Mouse (Mus musculus): ENCODE measurements around the gene Gpsm3.

Gpsm3 gene

GRCm38 (mm10) chr17:34627943-34628643 is 38.5 kb downstream of the Gpsm3 start, which contains the start of gene Ppt2:
Ppt2 (minus strand) TSS chr17:34628510.
- ChIA-PET CTCF (interaction anchor here in 3 of 4 experiments (0.6 to 1.9 kb wide), 3 partner anchors 9 to 188 kb away, joined by 3 to 7 read pairs (median 6); no protein-coding TSS in a partner anchor), POLR2A (interaction anchor here in 3 of 4 experiments (0.6 to 3.1 kb wide), 7 partner anchors 16 to 325 kb away, joined by 3 to 11 read pairs (median 7); partner anchors contain the start of genes Fkbpl (in 2 of the 3), Agpat1 (in 1 of the 3), Atf6b (in 1 of the 3) and Rnf5 (in 1 of the 3))

- CTCF ChIA-PET: no interaction called here
Observed at GRCm38 (mm10) chr17:34628644-34628967, 39.0 kb downstream of the Gpsm3 start.

GRCm38 (mm10) chr17:34629221-34629751 is 39.7 kb downstream of the Gpsm3 start, which contains the start of gene Prrt1:
Prrt1 (plus strand) TSS chr17:34629533.
- POLR2A ChIA-PET: interaction anchor here in 3 of 4 experiments (0.6 to 3.1 kb wide), 10 partner anchors 17 to 520 kb away, joined by 3 to 11 read pairs (median 3); partner anchors contain the start of gene Atf6b (in 2 of the 3)
- CTCF ChIA-PET: interaction anchor here in 1 of 4 experiments (1.2 kb wide), 1 partner anchor 10 kb away, joined by 6 read pairs; no protein-coding TSS in a partner anchor

More at GRCm38 (mm10) chr17:34628644-34628967, 39.0 kb downstream of the Gpsm3 start:
- POLR2A ChIA-PET: interaction anchor here in 3 of 4 experiments (0.6 to 3.1 kb wide), 8 partner anchors 16 to 324 kb away, joined by 3 to 11 read pairs (median 4); partner anchors contain the start of genes Atf6b (in 1 of the 3) and Fkbpl (in 1 of the 3)

- ChIA-PET CTCF (interaction anchor here in 1 of 4 experiments (1.2 kb wide), 1 partner anchor 11 kb away, joined by 6 read pairs; no protein-coding TSS in a partner anchor), POLR2A (interaction anchor here in 2 of 4 experiments (0.7 to 3.1 kb wide), 4 partner anchors 17 to 521 kb away, joined by 3 to 11 read pairs (median 6); partner anchors contain the start of gene Atf6b (in 1 of the 2))
Observed at GRCm38 (mm10) chr17:34629796-34630603, 40.4 kb downstream of the Gpsm3 start.

- CTCF ChIA-PET: no interaction called here
- POLR2A ChIA-PET: no interaction called here
Observed at GRCm38 (mm10) chr17:34630761-34631301, 41.2 kb downstream of the Gpsm3 start.

- POLR2A ChIA-PET: interaction anchor here in 1 of 4 experiments (1.8 kb wide), 1 partner anchor 13 kb away, joined by 18 read pairs; the partner anchor contains the start of gene Fkbpl
Observed at GRCm38 (mm10) chr17:34631647-34632046, 42.0 kb downstream of the Gpsm3 start.

GRCm38 (mm10) chr17:34632261-34632691 is 42.7 kb downstream of the Gpsm3 start:
- POLR2A ChIA-PET: interaction anchor here (0.5 to 1.8 kb wide), 37 partner anchors 9 to 677 kb away, joined by 3 to 24 read pairs (median 4); partner anchors contain the start of genes Atf6b (in 4 of the 4), Fkbpl (in 3 of the 4), Agpat1 (in 2 of the 4) and Pbx2 (in 2 of the 4)
- CTCF ChIA-PET: interaction anchor here (0.5 to 1.6 kb wide), 14 partner anchors 9 to 313 kb away, joined by 3 to 12 read pairs (median 5); partner anchors contain the start of genes Atf6b (in 1 of the 4), Fkbpl (in 1 of the 4) and Pbx2 (in 1 of the 4)

More at GRCm38 (mm10) chr17:34631647-34632046, 42.0 kb downstream of the Gpsm3 start:
- CTCF ChIA-PET: interaction anchor here in 1 of 4 experiments (1.6 kb wide), 1 partner anchor 13 kb away, joined by 10 read pairs; no protein-coding TSS in a partner anchor

- ChIA-PET POLR2A (interaction anchor here in 2 of 4 experiments (0.6 to 1.6 kb wide), 4 partner anchors 10 to 315 kb away, joined by 3 to 5 read pairs (median 4); partner anchors contain the start of gene Atf6b (in 1 of the 2)), CTCF (interaction anchor here in 2 of 4 experiments (0.8 to 1.1 kb wide), 2 partner anchors 15 to 17 kb away, joined by 3 read pairs; no protein-coding TSS in a partner anchor)
Observed at GRCm38 (mm10) chr17:34635671-34636070, 46.1 kb downstream of the Gpsm3 start.

- CTCF ChIA-PET: interaction anchor here in 1 of 4 experiments (0.6 to 0.9 kb wide), 2 partner anchors 18 to 335 kb away, joined by 3 to 4 read pairs; partner anchors contain the start of gene Hspa1l
Observed at GRCm38 (mm10) chr17:34637459-34637858, 47.9 kb downstream of the Gpsm3 start.

GRCm38 (mm10) chr17:34639461-34640255 is 50.1 kb downstream of the Gpsm3 start:
- CTCF ChIA-PET: no interaction called here
- POLR2A ChIA-PET: interaction anchor here in 1 of 4 experiments (1.1 kb wide), 1 partner anchor 313 kb away, joined by 3 read pairs; no protein-coding TSS in a partner anchor

More at GRCm38 (mm10) chr17:34637459-34637858, 47.9 kb downstream of the Gpsm3 start:
- POLR2A ChIA-PET: interaction anchor here in 2 of 4 experiments (1.0 to 1.6 kb wide), 4 partner anchors 10 to 33 kb away, joined by 3 to 4 read pairs (median 4); partner anchors contain the start of genes Atf6b (in 2 of the 2) and Agpat1 (in 1 of the 2)

- CTCF ChIA-PET: interaction anchor here in 3 of 4 experiments (0.7 to 1.6 kb wide), 5 partner anchors 9 to 46 kb away, joined by 3 to 5 read pairs (median 3); no protein-coding TSS in a partner anchor
- POLR2A ChIA-PET: interaction anchor here (0.5 to 1.5 kb wide), 6 partner anchors 8 to 421 kb away, joined by 3 to 4 read pairs (median 3); no protein-coding TSS in a partner anchor
Observed at GRCm38 (mm10) chr17:34640778-34641601, 51.4 kb downstream of the Gpsm3 start.
